Mouse (Mus musculus): ENCODE measurements around the gene Ptges2.

Ptges2 gene

GRCm38 (mm10) chr2:32375317-32375940 lies 20.3 kb upstream of the Ptges2 start:
- no peak for DNase-seq (ENCODE audit: low read depth, low spot score)

GRCm38 (mm10) chr2:32376963-32377362 lies 18.7 kb upstream of the Ptges2 start:
- no peak for DNase-seq (ENCODE audit: low read depth, low spot score)

- DNase-seq (ENCODE audit: low read depth, low spot score): no peak
These were observed 15.6 kb upstream of the Ptges2 start for GRCm38 (mm10) chr2:32380001-32380500.

- DNase-seq (ENCODE audit: low read depth, low spot score): no peak
These were observed 14.4 kb upstream of the Ptges2 start for GRCm38 (mm10) chr2:32381141-32381774.

GRCm38 (mm10) chr2:32381775-32382223 lies 13.9 kb upstream of the Ptges2 start, which contains the start of gene 1110008P14Rik:
TSS of gene 1110008P14Rik (minus strand) at chr2:32381938.
- DNase-seq (ENCODE audit: low read depth, low spot score): peak; percentile 89

- no peak for DNase-seq (ENCODE audit: low read depth, low spot score)
These were observed 13.0 kb upstream of the Ptges2 start for GRCm38 (mm10) chr2:32382689-32383088.

- no peak for DNase-seq (ENCODE audit: low read depth, low spot score)
These were observed 7.8 kb upstream of the Ptges2 start, which contains the start of gene Lcn2 for GRCm38 (mm10) chr2:32387706-32388490. TSS of gene Lcn2 (minus strand) at chr2:32388252.

GRCm38 (mm10) chr2:32389157-32389556 lies 6.5 kb upstream of the Ptges2 start:
- no peak for DNase-seq (ENCODE audit: low read depth, low spot score)

- DNase-seq (ENCODE audit: low read depth, low spot score): no peak
These were observed 4.8 kb upstream of the Ptges2 start for GRCm38 (mm10) chr2:32390871-32391270.

GRCm38 (mm10) chr2:32392063-32392462 lies 3.6 kb upstream of the Ptges2 start:
- no peak for DNase-seq (ENCODE audit: low read depth, low spot score)

- peak; percentile 22 for DNase-seq (ENCODE audit: low read depth, low spot score)
These were observed 723 bp upstream of the Ptges2 start for GRCm38 (mm10) chr2:32394973-32395372.

GRCm38 (mm10) chr2:32395946-32396621 lies 388 bp downstream of the Ptges2 start:
- peak; percentile 87 for DNase-seq (ENCODE audit: low read depth, low spot score)

- DNase-seq (ENCODE audit: low read depth, low spot score): no peak
These were observed 999 bp downstream of the Ptges2 start for GRCm38 (mm10) chr2:32396695-32397094.

GRCm38 (mm10) chr2:32404663-32405062 lies 9.0 kb downstream of the Ptges2 start:
- DNase-seq (ENCODE audit: low read depth, low spot score): peak; percentile 96

GRCm38 (mm10) chr2:32407144-32407824 lies 11.6 kb downstream of the Ptges2 start:
- no peak for DNase-seq (ENCODE audit: low read depth, low spot score)

GRCm38 (mm10) chr2:32408429-32409424 lies 13.0 kb downstream of the Ptges2 start:
- peak; percentile 36 for DNase-seq (ENCODE audit: low read depth, low spot score)

- DNase-seq (ENCODE audit: low read depth, low spot score): no peak
These were observed 15.7 kb downstream of the Ptges2 start for GRCm38 (mm10) chr2:32411407-32411806.

GRCm38 (mm10) chr2:32412742-32413531 lies 17.2 kb downstream of the Ptges2 start:
- no peak for DNase-seq (ENCODE audit: low read depth, low spot score)

- DNase-seq (ENCODE audit: low read depth, low spot score): no peak
These were observed 18.2 kb downstream of the Ptges2 start for GRCm38 (mm10) chr2:32413936-32414335.

Data from embryo, embryonic 11.5 days (tissue).